Mouse (Mus musculus): ENCODE results near the gene Olfr628. TPM values are rescaled to one million over a fixed set of nuclear protein-coding genes. Genes with fewer than 3 reads are reported as not detected.
"Not testable (repeated sequence)": the region's sequence is repeated elsewhere in the genome, so short reads cannot be mapped to it uniquely, and the experiment has no call there.

Olfr628 gene
- not detected in 2 replicates for polyA plus RNA-seq (2012; rRNA removed)
- polyA plus RNA-seq (2014; fragmentation: Nextera tagmentation; extraction: Ambion mirVana): not detected in 2 replicates

GRCm38 (mm10) chr7:103730074-103730473, at the start of gene Olfr628:
Olfr628 (plus strand) TSS chr7:103730374.
- WGBS (ENCODE audit: insufficient replicate concordance): 60% methylated on average over 1 of the region's 1 CpGs
- H3K4me3 ChIP-seq (ENCODE audit: insufficient read depth in 1 of 2, low read depth in 2 of 2, low read length in 2 of 2): no peak within 1 kb of the TSS
- H3K27me3 ChIP-seq (ENCODE audit: control insufficient read depth, insufficient read depth, low read length): no peaks in the 10 kb centered on the region
- H3K4me2 ChIP-seq (ENCODE audit: low read depth): no peak within 1 kb of the TSS
- no peaks in the 10 kb centered on the region for H3K4me1 ChIP-seq (replicated peaks; ENCODE audit: control insufficient read depth in 2 of 2, insufficient read depth in 2 of 2, low read length in 1 of 2)
- DNase-seq (ENCODE audit: low read depth in 3 of 3, low spot score in 3 of 3): no peak
- no peak within 1 kb of the TSS for H3K9ac ChIP-seq (replicated peaks)
- TF ChIP-seq CTCF (IDR thresholded peaks at IDR 0.05; ENCODE audit: low read depth) (no peak), EP300 (IDR thresholded peaks at IDR 0.05; ENCODE audit: low read depth) (no peak)
- no peaks in the 10 kb centered on the region for H3K36me3 ChIP-seq (replicated peaks; ENCODE audit: control insufficient read depth, insufficient read depth, low read depth)
- no peak within 1 kb of the TSS for H3K27ac ChIP-seq
- no peak for ATAC-seq (ENCODE audit: insufficient read depth)
- no peaks in the 10 kb centered on the region for H3K9me3 ChIP-seq (ENCODE audit: control insufficient read depth, low read length)

GRCm38 (mm10) chr7:103682420-103682819, 47.8 kb upstream of the Olfr628 start, which contains the start of gene Olfr625-ps1:
Olfr625-ps1 (plus strand) TSS chr7:103682720.
- no peaks in the 10 kb centered on the region for H3K4me1 ChIP-seq (replicated peaks; ENCODE audit: control insufficient read depth in 2 of 2, insufficient read depth in 2 of 2, low read length in 1 of 2)
- no peak within 1 kb of the TSS for H3K4me3 ChIP-seq (ENCODE audit: insufficient read depth in 1 of 2, low read depth in 2 of 2, low read length in 2 of 2)
- H3K9me3 ChIP-seq (ENCODE audit: control insufficient read depth, low read length): no peaks in the 10 kb centered on the region
- no peak for DNase-seq (ENCODE audit: low read depth in 3 of 3, low spot score in 3 of 3)
- no peaks in the 10 kb centered on the region for H3K27me3 ChIP-seq (ENCODE audit: control insufficient read depth, insufficient read depth, low read length)
- no peak within 1 kb of the TSS for H3K4me2 ChIP-seq (ENCODE audit: low read depth)
- H3K36me3 ChIP-seq (replicated peaks; ENCODE audit: control insufficient read depth, insufficient read depth, low read depth): no peaks in the 10 kb centered on the region
- TF ChIP-seq CTCF (IDR thresholded peaks at IDR 0.05; ENCODE audit: low read depth) (no peak), EP300 (IDR thresholded peaks at IDR 0.05; ENCODE audit: low read depth) (no peak)
- H3K27ac ChIP-seq: no peak within 1 kb of the TSS
- no peak for ATAC-seq (ENCODE audit: insufficient read depth)
- no peak within 1 kb of the TSS for H3K9ac ChIP-seq (replicated peaks)

DNA sequence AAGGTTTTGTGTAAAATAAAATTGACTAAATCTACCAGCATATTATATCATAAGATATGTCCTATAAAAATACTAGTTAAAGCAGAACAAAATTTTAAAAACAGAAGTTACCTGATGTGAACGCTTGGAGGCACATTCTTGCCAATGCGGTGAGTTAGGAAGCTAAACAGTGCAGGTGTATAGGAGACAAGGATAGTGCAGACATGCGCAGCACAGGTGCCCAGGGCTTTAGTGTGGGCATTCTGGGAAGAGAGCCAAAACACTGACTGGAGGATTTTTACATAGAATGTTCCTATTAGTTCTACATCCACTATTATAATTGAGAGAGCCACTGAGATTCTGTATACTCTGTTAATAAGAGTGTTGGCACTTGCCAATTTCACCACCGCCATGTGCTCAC, 30.7 kb upstream of the Olfr628 start:
- no peak overlapping the region for H3K9ac ChIP-seq (replicated peaks)
- ATAC-seq (ENCODE audit: insufficient read depth): no peak
- WGBS (ENCODE audit: insufficient replicate concordance): 79% methylated on average over 4 of the region's 4 CpGs
- H3K27ac ChIP-seq: no peak overlapping the region
- H3K4me3 ChIP-seq (ENCODE audit: insufficient read depth in 1 of 2, low read depth in 2 of 2, low read length in 2 of 2): no peak overlapping the region
- H3K9me3 ChIP-seq (ENCODE audit: control insufficient read depth, low read length): no peaks in the 10 kb centered on the region
- TF ChIP-seq CTCF (IDR thresholded peaks at IDR 0.05; ENCODE audit: low read depth): no peak
- no peak for TF ChIP-seq EP300 (IDR thresholded peaks at IDR 0.05; ENCODE audit: low read depth)
- no peak overlapping the region for H3K4me2 ChIP-seq (ENCODE audit: low read depth)
- H3K27me3 ChIP-seq (ENCODE audit: control insufficient read depth, insufficient read depth, low read length): no peaks in the 10 kb centered on the region
- no peaks in the 10 kb centered on the region for H3K36me3 ChIP-seq (replicated peaks; ENCODE audit: control insufficient read depth, insufficient read depth, low read depth)
- no peak for DNase-seq (ENCODE audit: low read depth in 3 of 3, low spot score in 3 of 3)
- H3K4me1 ChIP-seq (replicated peaks; ENCODE audit: control insufficient read depth in 2 of 2, insufficient read depth in 2 of 2, low read length in 1 of 2): no peaks in the 10 kb centered on the region

DNA sequence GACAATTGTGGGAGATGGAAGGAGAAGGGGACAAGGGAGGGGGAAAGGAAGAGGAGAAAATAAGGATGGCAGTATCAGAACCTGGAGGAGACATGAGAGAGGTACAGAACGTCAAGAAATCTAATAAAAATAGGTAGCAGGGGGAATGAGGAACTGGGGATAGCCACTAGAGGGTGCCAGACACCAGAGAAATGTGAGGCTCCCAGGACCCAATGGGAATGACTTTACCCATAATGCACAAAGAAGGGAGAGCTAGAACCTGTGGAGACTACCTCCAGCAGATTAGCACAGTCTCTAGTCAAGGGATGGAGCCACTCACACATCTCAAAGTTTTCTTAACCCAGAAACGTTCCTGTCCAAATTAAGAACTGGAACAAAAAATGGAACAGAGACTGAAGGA, 18.1 kb upstream of the Olfr628 start:
- no peaks in the 10 kb centered on the region for H3K9me3 ChIP-seq (ENCODE audit: control insufficient read depth, low read length)
- H3K4me2 ChIP-seq (ENCODE audit: low read depth): no peak overlapping the region
- H3K27ac ChIP-seq: no peak overlapping the region
- no peaks in the 10 kb centered on the region for H3K36me3 ChIP-seq (replicated peaks; ENCODE audit: control insufficient read depth, insufficient read depth, low read depth)
- no peak overlapping the region for H3K4me3 ChIP-seq (ENCODE audit: insufficient read depth in 1 of 2, low read depth in 2 of 2, low read length in 2 of 2)
- no peaks in the 10 kb centered on the region for H3K4me1 ChIP-seq (replicated peaks; ENCODE audit: control insufficient read depth in 2 of 2, insufficient read depth in 2 of 2, low read length in 1 of 2)
- WGBS (ENCODE audit: insufficient replicate concordance): 21% methylated on average over 2 of the region's 2 CpGs
- DNase-seq (ENCODE audit: low read depth in 3 of 3, low spot score in 3 of 3) (peak in 1 of 3 experiments; percentile 28), ATAC-seq (ENCODE audit: insufficient read depth) (peak; percentile 62; the same call in 1 of the 2 replicates)
- no peaks in the 10 kb centered on the region for H3K27me3 ChIP-seq (ENCODE audit: control insufficient read depth, insufficient read depth, low read length)
- no peak overlapping the region for H3K9ac ChIP-seq (replicated peaks)
- no peak for TF ChIP-seq EP300 (IDR thresholded peaks at IDR 0.05; ENCODE audit: low read depth)
- peak; percentile 77 for TF ChIP-seq CTCF (IDR thresholded peaks at IDR 0.05; ENCODE audit: low read depth)

DNA sequence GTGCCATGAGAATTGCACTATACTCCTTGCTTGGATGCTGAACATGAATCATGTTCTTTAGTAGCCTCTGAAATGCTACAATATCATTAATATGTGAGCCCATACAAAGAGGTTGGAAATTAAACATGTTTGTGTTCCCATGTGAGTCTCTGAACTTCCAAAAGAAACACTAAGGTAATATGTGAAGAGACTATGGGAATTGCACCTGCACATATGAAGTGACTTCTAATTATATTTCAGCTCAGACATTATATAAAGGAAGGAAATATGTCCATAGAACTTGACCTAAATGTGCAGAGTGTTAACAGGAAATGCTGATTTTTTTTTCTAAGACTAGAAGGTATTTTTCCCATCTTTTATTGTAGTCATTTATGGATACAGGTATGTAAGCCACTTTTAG, 15.8 kb upstream of the Olfr628 start, which contains the start of gene Olfr243:
Gene Olfr243, plus strand, starts transcription at position 301 of the 400 bp plus-strand sequence.
- no peaks in the 10 kb centered on the region for H3K4me1 ChIP-seq (replicated peaks; ENCODE audit: control insufficient read depth in 2 of 2, insufficient read depth in 2 of 2, low read length in 1 of 2)
- no peaks in the 10 kb centered on the region for H3K27me3 ChIP-seq (ENCODE audit: control insufficient read depth, insufficient read depth, low read length)
- DNase-seq (ENCODE audit: low read depth in 3 of 3, low spot score in 3 of 3): no peak
- H3K27ac ChIP-seq: no peak within 1 kb of the TSS
- no peak for ATAC-seq (ENCODE audit: insufficient read depth)
- H3K4me2 ChIP-seq (ENCODE audit: low read depth): no peak within 1 kb of the TSS
- no peak within 1 kb of the TSS for H3K9ac ChIP-seq (replicated peaks)
- no peaks in the 10 kb centered on the region for H3K36me3 ChIP-seq (replicated peaks; ENCODE audit: control insufficient read depth, insufficient read depth, low read depth)
- TF ChIP-seq EP300 (IDR thresholded peaks at IDR 0.05; ENCODE audit: low read depth) (no peak), CTCF (IDR thresholded peaks at IDR 0.05; ENCODE audit: low read depth) (no peak)
- no peak within 1 kb of the TSS for H3K4me3 ChIP-seq (ENCODE audit: insufficient read depth in 1 of 2, low read depth in 2 of 2, low read length in 2 of 2)
- H3K9me3 ChIP-seq (ENCODE audit: control insufficient read depth, low read length): no peaks in the 10 kb centered on the region

DNA sequence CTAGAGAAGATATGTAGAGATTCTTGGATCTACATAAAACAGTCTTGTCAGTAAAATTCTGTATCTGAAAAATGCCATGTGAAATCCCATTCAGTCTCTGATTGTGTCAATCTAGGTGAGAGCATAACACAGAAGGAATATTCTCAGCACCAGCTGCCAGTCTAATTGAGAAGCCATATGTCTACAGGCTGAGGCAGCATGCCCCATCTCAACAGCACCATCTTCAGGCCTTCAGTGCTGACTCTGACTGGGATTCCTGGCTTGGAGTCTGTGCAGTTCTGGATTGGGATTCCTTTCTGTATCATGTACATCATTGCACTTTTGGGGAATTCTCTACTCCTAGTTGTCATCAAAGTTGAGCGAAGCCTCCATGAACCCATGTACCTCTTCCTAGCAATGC, 13.8 kb upstream of the Olfr628 start:
- not testable (repeated sequence) for H3K4me2 ChIP-seq (ENCODE audit: low read depth); H3K27me3 ChIP-seq (ENCODE audit: control insufficient read depth, insufficient read depth, low read length); ATAC-seq (ENCODE audit: insufficient read depth); H3K9ac ChIP-seq (replicated peaks); H3K4me3 ChIP-seq (ENCODE audit: insufficient read depth in 1 of 2, low read depth in 2 of 2, low read length in 2 of 2); H3K4me1 ChIP-seq (replicated peaks; ENCODE audit: control insufficient read depth in 2 of 2, insufficient read depth in 2 of 2, low read length in 1 of 2); H3K27ac ChIP-seq; DNase-seq (ENCODE audit: low read depth in 3 of 3, low spot score in 3 of 3); H3K9me3 ChIP-seq (ENCODE audit: control insufficient read depth, low read length); H3K36me3 ChIP-seq (replicated peaks; ENCODE audit: control insufficient read depth, insufficient read depth, low read depth)
- WGBS (ENCODE audit: insufficient replicate concordance): 73% methylated on average over 1 of the region's 1 CpGs

Measured in liver, embryonic 14.5 days (tissue).